Mouse (Mus musculus) hindbrain, embryonic 14.5 days (tissue): Measurements from ENCODE around the gene En2. TPM values are rescaled to one million over a fixed set of nuclear protein-coding genes. Genes with fewer than 3 reads are reported as not detected.

Source experiments
- ATAC-seq: fragments of 200-750 bp; cut with Nextera tagmentation; 2 replicates; pipeline ENCODE4 v1.8.0; 2017; ENCODE audit warnings: moderate number of reproducible peaks, mild to moderate bottlenecking, moderate TSS enrichment, moderate library complexity; ENCODE audit not compliant: low FRiP score
- DNase-seq: peaks from one replicate; pipeline ENCODE4 v3.0.0-alpha.2; 2015; ENCODE audit warnings: low spot score
- H3K27ac ChIP-seq: fragments of 300-500 bp; sonication (generic); 2 replicates; pipeline ENCODE4 v1.5.1; 2014; ENCODE audit warnings: mild to moderate bottlenecking, moderate library complexity
- H3K27me3 ChIP-seq: fragments of 300-500 bp; sonication (generic); 2 replicates; pipeline ENCODE4 v1.6.1; 2014; ENCODE audit warnings: mild to moderate bottlenecking, low read length, mixed read lengths; ENCODE audit not compliant: control insufficient read depth, insufficient read depth
- H3K36me3 ChIP-seq: fragments of 300-500 bp; sonication (generic); replicated peaks from 2 replicates; pipeline ENCODE4 v1.6.1; 2014; ENCODE audit not compliant: control insufficient read depth, insufficient read depth
- H3K4me1 ChIP-seq: fragments of 300-500 bp; sonication (generic); replicated peaks from 2 replicates; pipeline ENCODE4 v1.6.1; 2014; ENCODE audit warnings: antibody characterized with exemption, low read length, mixed read lengths; ENCODE audit not compliant: control insufficient read depth, insufficient read depth
- H3K4me2 ChIP-seq: fragments of 300-500 bp; sonication (generic); replicated peaks from 2 replicates; pipeline ENCODE4 v1.6.1; 2014; ENCODE audit warnings: mild to moderate bottlenecking, moderate library complexity
- H3K4me3 ChIP-seq: fragments of 300-500 bp; sonication (generic); replicated peaks from 2 replicates; pipeline ENCODE4 v1.5.1; 2014; ENCODE audit warnings: mild to moderate bottlenecking, low read length
- H3K9ac ChIP-seq: fragments of 300-500 bp; sonication (generic); 2 replicates; pipeline ENCODE4 v1.6.1; 2014
- H3K9me3 ChIP-seq: fragments of 300-500 bp; sonication (generic); 2 replicates; pipeline ENCODE4 v1.6.1; 2016; ENCODE audit warnings: low read length; ENCODE audit not compliant: control insufficient read depth
- WGBS: fragments of 180-500 bp; shearing (Covaris S2); extraction: QIAGEN DNeasy Blood & Tissue Kit; methylation state at CpG from one replicate; pipeline ENCODE4 v1.1.7; 2014; 5-methylcytosine and 5-hydroxymethylcytosine counted together
- polyA plus RNA-seq: library from polyadenylated mRNA; unstranded; fragments of >200 nt; fragmentation: Nextera tagmentation; extraction: Ambion mirVana; gene quantifications from 2 replicates; pipeline ENCODE4 v1.2.1, GENCODE M21; 2014

En2 gene
- 0.07 and 0.98 TPM in 2 replicates for polyA plus RNA-seq

GRCm38 (mm10) chr5:28165358-28166255, at the start of gene En2:
TSS of gene En2 (plus strand) at chr5:28165694.
- H3K27ac ChIP-seq: peak within 1 kb of the TSS; percentile 83
- H3K4me2 ChIP-seq: peak within 1 kb of the TSS; percentile 69
- peaks cover 10% of the 10 kb centered on the region; the same call in 1 of the 2 replicates for H3K4me1 ChIP-seq
- peaks cover 82% of the 10 kb centered on the region for H3K27me3 ChIP-seq
- WGBS: under 1% methylated on average over 97 of the region's 113 CpGs
- H3K9me3 ChIP-seq: no peaks in the 10 kb centered on the region
- no peaks in the 10 kb centered on the region for H3K36me3 ChIP-seq
- ATAC-seq (peak; percentile 87), DNase-seq (peak; percentile 80)
- peak within 1 kb of the TSS; percentile 49 for H3K4me3 ChIP-seq
- H3K9ac ChIP-seq: peak within 1 kb of the TSS; percentile 67

- WGBS: 5% methylated on average over 13 of the region's 13 CpGs
- ATAC-seq: no peak
- Histone ChIP-seq H3K36me3 (no peaks in the 10 kb centered on the region), H3K4me3 (0 out of 2 replicates have a peak overlapping the region, but pooled peaks have one; percentile 24), H3K27me3 (peaks cover 61% of the 10 kb centered on the region), H3K27ac (0 out of 2 replicates have a peak overlapping the region, but pooled peaks have one; percentile 4), H3K9ac (0 out of 2 replicates have a peak overlapping the region, but pooled peaks have one; percentile 16), H3K4me2 (peak overlapping the region; percentile 43), H3K9me3 (no peaks in the 10 kb centered on the region), H3K4me1 (no peaks in the 10 kb centered on the region)
- DNase-seq: no peak
These were observed 48.1 kb upstream of the En2 start for GRCm38 (mm10) chr5:28117251-28117880.

GRCm38 (mm10) chr5:28117882-28118530, 47.5 kb upstream of the En2 start:
- Histone ChIP-seq H3K4me1 (no peaks in the 10 kb centered on the region), H3K27ac (peak overlapping the region; percentile 4; the same call in 1 of the 2 replicates), H3K4me2 (peak overlapping the region; percentile 43), H3K9me3 (no peaks in the 10 kb centered on the region), H3K27me3 (peaks cover 68% of the 10 kb centered on the region), H3K36me3 (no peaks in the 10 kb centered on the region), H3K4me3 (peak overlapping the region; percentile 24), H3K9ac (peak overlapping the region; percentile 16)
- ATAC-seq: no peak
- DNase-seq: no peak
- WGBS: under 1% methylated on average over 30 of the region's 30 CpGs

GRCm38 (mm10) chr5:28118531-28118925, 47.0 kb upstream of the En2 start:
- Histone ChIP-seq H3K4me3 (peak overlapping the region; percentile 24), H3K4me2 (peak overlapping the region; percentile 43), H3K27ac (no peak overlapping the region), H3K4me1 (peaks cover 4% of the 10 kb centered on the region; the same call in 1 of the 2 replicates), H3K9ac (peak overlapping the region; percentile 16), H3K36me3 (no peaks in the 10 kb centered on the region), H3K9me3 (no peaks in the 10 kb centered on the region), H3K27me3 (peaks cover 73% of the 10 kb centered on the region)
- no peak for ATAC-seq
- no peak for DNase-seq
- 1% methylated on average over 19 of the region's 19 CpGs for WGBS

GRCm38 (mm10) chr5:28119576-28119975, 45.9 kb upstream of the En2 start:
- H3K4me3 ChIP-seq: no peak overlapping the region
- H3K27ac ChIP-seq: no peak overlapping the region
- H3K4me2 ChIP-seq: no peak overlapping the region
- H3K36me3 ChIP-seq: no peaks in the 10 kb centered on the region
- DNase-seq: no peak
- H3K4me1 ChIP-seq: peaks cover 4% of the 10 kb centered on the region; the same call in 1 of the 2 replicates
- H3K27me3 ChIP-seq: peaks cover 83% of the 10 kb centered on the region
- WGBS: 29% methylated on average over 3 of the region's 3 CpGs
- no peak for ATAC-seq
- no peaks in the 10 kb centered on the region for H3K9me3 ChIP-seq
- no peak overlapping the region for H3K9ac ChIP-seq

GRCm38 (mm10) chr5:28122491-28123454, 42.7 kb upstream of the En2 start:
- 2% methylated on average over 27 of the region's 27 CpGs for WGBS
- Histone ChIP-seq H3K36me3 (no peaks in the 10 kb centered on the region), H3K27ac (peak overlapping the region; percentile 73), H3K9me3 (no peaks in the 10 kb centered on the region), H3K27me3 (peaks cover 95% of the 10 kb centered on the region), H3K9ac (peak overlapping the region; percentile 33; the same call in 1 of the 2 replicates), H3K4me3 (peak overlapping the region; percentile 0; the same call in 1 of the 2 replicates), H3K4me2 (peak overlapping the region; percentile 40), H3K4me1 (peaks cover 4% of the 10 kb centered on the region; the same call in 1 of the 2 replicates)
- peak; percentile 82 for ATAC-seq
- peak; percentile 78 for DNase-seq

GRCm38 (mm10) chr5:28123455-28123825, 42.1 kb upstream of the En2 start:
- Histone ChIP-seq H3K27ac (peak overlapping the region; percentile 73), H3K4me2 (peak overlapping the region; percentile 40), H3K27me3 (peaks cover 95% of the 10 kb centered on the region), H3K9ac (peak overlapping the region; percentile 33; the same call in 1 of the 2 replicates), H3K4me1 (peaks cover 4% of the 10 kb centered on the region; the same call in 1 of the 2 replicates), H3K36me3 (no peaks in the 10 kb centered on the region), H3K4me3 (0 out of 2 replicates have a peak overlapping the region, but pooled peaks have one; percentile 0), H3K9me3 (no peaks in the 10 kb centered on the region)
- DNase-seq: peak; percentile 49
- WGBS: 2% methylated on average over 11 of the region's 11 CpGs
- peak; percentile 47; the same call in 1 of the 2 replicates for ATAC-seq
